Mouse (Mus musculus) 416B (cell line): ENCODE data around the gene Zfpl1.

Experiments used
- DNase-seq: peaks from one replicate; pipeline ENCODE4 v3.0.0; 2011; ENCODE audit warnings: low read depth

Zfpl1 gene

GRCm38 (mm10) chr19:6097847-6098246 is 13.1 kb upstream of the Zfpl1 start:
- DNase-seq, result no peak

DNA sequence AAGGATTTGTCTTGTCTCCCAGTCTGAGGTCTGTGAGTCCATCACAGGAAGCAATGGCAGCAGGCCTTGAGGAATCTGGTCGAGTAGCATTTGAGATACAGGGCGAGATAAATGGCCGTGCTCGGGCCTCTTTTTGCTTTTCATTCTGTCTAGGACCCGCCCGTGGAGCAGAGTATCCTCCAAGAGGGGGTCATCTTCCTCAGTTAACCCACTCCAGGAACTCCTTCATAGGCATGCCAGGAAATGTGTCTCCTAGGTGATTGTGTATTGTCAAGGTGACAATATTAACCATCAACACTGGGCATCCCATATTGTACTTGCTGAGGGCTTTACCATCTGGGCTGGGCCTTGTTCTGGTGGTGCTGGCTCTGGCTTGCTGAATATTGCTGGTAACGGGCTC is 9.4 kb upstream of the Zfpl1 start, which contains the start of gene AC131692.1:
TSS of gene AC131692.1 (plus strand) at position 301 of the 400 bp plus-strand sequence.
- DNase-seq, result no peak

DNA sequence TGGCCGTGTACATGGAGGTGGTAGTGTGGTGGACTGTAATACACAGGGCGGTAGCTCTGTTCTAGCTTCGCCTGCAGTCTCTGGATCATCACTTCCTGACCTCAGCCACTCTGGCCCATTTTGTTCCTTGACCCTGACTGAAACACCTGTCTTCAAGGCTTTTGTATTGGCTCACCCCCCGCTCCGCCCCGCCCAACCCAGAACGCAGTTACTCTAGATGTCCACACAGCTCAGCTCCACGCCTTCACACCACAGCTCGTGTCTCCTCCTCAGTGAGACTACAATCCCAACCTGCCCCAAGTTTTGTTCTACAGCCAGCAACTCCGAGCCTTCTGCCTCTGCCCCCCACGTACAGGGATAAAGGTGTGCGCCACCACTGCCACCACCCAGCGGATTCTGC is 4.1 kb upstream of the Zfpl1 start:
- DNase-seq, result no peak

DNA sequence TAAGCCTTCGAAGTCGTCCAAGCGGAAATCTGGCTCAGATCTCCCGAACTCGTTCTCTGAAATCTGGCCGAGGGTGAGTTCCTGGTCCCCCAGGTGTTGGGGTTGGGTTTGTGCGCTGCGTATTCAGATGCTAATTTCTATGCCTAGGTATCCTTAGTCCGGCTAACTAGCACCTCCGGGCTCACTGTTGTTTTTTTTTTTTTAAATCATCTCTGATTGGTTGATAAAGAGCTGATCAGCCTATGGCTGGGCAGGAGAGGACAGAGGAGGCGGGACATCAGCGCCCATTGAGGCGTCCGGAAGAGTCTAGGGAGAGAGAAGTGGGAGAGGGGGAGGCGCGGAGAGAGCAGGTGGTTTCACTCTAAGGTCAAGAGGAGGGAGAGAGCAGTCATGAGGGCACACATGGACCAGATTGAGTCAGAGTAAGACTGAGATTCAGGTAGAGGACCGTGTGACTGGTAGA is 692 bp upstream of the Zfpl1 start:
- peak; percentile 91 for DNase-seq

GRCm38 (mm10) chr19:6082156-6082555 is 2.6 kb downstream of the Zfpl1 start, which contains the start of gene Gm28374:
Gene Gm28374 (minus strand): TSS chr19:6082256.
- DNase-seq, result no peak

DNA sequence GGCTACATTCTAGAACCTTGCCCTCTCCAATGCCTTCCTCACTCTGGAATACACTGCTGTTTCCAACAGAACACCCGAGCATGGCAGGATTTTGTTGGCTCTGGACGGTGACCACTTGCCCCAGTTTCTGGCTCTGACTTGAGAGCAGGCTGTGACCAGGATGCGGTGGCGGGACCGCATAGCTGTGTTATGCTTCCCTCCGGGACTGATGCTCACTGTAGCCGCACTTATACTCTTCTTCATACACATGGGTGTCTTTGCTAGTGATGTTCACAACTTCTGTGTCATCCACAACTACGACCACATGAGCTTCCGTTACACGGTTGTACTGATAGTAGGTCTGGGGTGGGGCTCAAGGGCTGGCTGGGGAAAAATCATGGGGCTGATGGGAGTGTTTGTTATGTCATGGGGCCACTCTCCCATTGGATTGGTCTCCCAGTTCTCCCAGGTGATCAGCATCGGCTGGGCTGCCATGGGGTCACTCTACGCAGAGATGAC is 4.7 kb downstream of the Zfpl1 start, which contains the start of gene Tmem262:
TSS of gene Tmem262 (plus strand) at position 51 of the 498 bp plus-strand sequence.
- DNase-seq, result no peak

- DNase-seq, result peak; percentile 96
Measured at GRCm38 (mm10) chr19:6076564-6077393, 8.0 kb downstream of the Zfpl1 start, which contains the start of gene Vps51. Gene Vps51 (minus strand): TSS chr19:6077231.

DNA sequence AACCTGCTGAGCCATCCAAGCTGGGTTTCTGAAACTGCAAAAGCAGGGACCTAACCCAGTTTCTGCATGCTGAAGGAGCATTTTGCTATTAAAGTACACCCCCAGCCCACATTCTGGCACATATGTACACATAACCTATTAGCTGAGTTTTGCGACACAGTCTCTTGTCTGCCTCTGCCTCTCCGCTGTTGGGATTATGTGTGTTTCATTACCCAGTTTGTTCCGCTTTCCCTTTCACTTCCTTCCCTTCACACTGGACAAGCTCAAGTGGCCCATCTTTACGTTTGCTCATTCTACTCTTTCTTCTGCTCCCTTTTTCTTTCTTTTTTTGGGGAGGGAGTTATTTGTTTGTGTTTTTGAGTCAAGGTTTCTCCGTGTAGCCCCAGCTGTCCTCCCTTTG is 10.9 kb downstream of the Zfpl1 start:
- no peak for DNase-seq

DNA sequence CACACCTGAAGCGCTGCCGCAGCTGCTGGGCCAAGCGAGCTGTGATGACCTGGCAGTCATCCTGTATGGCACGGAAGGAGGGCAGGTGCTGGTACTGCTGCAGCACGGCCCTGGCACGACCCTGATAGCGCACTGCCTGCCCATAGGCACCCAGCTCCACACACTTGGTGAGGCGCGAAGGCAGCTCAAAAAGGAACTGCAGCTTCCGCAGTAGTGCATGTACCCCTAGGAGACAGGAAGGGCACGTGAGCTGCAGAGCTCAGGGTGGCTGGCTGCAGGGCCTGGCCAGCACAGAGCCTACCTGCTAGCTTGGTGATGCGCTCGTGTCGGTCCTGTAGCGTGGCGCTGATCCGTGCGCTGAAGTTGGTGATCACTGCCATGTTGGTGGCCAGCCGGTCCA is 13.5 kb downstream of the Zfpl1 start:
- no peak for DNase-seq

GRCm38 (mm10) chr19:6070571-6071250 is 14.0 kb downstream of the Zfpl1 start:
- DNase-seq, result no peak

- no peak for DNase-seq
Measured at GRCm38 (mm10) chr19:6069851-6070250, 14.9 kb downstream of the Zfpl1 start.

DNA sequence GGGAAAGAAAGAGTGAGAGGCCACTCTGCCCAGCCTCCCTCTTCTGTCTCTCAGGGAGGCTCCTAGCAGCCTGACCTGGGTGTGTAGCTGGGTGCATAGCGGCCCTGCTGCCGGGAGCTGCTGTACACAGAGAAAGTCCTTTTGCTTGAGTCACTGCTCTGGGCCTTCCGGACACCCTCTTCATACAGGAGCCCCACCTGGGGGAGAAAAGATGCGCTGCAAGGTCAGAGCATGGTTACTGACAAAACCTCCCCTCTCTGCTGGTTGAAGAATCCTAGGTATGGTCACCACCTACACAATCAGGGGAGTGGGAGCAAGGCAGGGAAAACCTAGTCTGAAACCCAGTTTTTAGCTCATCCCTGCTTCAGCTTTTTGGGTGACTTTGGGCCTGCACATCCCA is 15.8 kb downstream of the Zfpl1 start:
- DNase-seq, result no peak

- peak; percentile 93 for DNase-seq
Measured at GRCm38 (mm10) chr19:6067724-6068415, 16.9 kb downstream of the Zfpl1 start, which contains the start of gene Tm7sf2. Gene Tm7sf2 (minus strand): TSS chr19:6068373.

DNA sequence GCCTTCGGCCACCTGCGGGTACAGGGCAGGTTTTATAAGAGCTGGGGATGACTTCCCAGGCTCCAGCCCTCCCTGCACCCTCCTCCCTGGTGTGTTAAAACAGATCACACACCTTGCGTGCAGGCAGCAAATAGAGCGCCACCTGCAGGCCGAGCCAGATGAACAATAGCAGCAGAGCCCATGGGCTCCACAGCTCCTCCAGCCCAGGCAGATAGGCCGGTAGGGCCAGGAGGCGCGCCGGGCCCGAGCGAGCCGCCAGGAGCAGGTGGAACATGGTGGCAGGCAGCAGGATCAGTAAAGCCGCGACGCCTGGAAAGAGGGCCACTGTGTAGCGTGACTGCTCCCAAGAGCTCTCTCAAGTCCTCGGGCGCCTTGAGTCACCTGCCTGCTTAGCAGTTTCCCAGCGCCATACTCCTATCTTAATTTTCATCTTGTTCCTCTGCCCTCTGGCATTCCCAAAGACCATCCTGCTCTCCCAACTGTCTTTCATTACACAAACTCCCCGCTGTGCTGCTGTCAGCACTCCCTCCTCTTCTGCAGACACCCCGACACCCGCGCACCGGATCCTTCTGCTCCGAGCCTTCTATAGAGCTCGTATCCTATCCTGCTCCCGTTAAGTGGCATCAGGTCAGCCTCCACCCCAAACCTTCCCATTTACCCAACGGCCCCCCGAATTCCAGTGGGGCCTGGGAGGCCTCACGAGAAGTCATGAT is 17.6 kb downstream of the Zfpl1 start:
- peak; percentile 91 for DNase-seq

GRCm38 (mm10) chr19:6066571-6066970 is 18.2 kb downstream of the Zfpl1 start:
- no peak for DNase-seq

- no peak for DNase-seq
Measured at GRCm38 (mm10) chr19:6063081-6063480, 21.7 kb downstream of the Zfpl1 start.

DNA sequence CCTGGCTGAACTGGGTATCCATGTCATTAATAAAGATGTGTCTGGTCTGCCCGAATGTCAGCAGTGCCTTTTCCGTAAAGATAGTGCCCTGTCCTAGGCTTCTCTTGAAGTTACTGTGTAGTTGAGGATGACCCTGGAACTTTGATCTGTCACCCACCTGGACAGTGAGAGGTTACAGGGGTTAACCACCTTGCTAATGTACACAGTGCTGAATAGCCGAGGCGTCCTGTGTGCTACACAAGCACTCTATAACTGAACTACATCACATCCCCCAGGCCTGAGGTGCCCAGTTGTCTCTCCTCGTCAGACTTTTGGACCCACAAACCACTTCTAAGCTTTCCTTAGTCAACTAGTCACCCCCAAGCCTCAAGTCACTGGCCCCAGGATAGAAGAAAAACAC is 22.3 kb downstream of the Zfpl1 start:
- no peak for DNase-seq

- peak; percentile 86 for DNase-seq
Measured at GRCm38 (mm10) chr19:6061641-6062302, 23.0 kb downstream of the Zfpl1 start.

DNA sequence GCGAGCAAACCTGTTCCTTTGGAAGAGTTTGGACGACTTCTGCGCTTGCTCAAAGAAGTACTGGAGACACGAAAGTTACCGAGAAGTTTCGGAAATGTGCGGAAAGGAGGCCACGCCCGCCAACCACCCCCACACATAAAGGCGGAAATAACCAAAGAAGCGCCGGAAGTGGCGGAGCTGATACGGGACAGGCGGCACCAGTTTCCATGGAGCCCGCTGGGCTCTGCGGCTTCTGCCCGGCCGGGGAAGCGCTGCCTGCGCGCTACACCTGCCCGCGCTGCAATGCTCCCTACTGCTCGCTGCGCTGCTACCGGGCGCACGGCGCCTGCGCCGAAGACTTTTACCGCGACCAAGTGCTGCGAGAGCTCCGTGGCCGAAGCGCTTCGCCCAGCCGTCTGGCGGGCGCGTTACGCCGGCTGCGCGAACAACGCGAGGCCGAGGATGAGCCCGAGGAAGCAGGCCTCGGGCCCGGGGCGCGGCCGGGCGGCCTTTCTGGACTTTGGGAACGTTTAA is 23.7 kb downstream of the Zfpl1 start, which contains the start of gene Znhit2:
TSS of gene Znhit2 (plus strand) at position 172 of the 513 bp plus-strand sequence.
- DNase-seq, result peak; percentile 95

DNA sequence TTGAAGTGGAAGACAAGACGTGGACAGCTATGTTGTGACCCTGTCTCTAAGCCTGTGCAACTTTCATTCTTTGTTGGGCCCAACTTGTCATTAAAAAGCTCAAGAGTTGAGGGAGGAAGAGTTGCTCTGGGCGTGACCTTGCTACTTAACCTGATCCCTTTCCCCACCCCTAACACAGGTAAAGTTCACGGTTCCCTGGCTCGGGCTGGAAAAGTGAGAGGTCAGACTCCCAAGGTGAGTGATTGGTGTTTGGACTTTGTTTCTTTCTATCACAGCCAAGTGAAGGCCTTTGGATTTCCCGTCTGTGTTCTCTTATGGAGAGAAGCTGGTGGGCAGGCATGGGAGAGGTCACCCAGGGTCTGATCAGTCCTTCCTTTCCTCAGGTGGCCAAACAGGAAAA is 25.8 kb downstream of the Zfpl1 start:
- DNase-seq, result no peak

DNA sequence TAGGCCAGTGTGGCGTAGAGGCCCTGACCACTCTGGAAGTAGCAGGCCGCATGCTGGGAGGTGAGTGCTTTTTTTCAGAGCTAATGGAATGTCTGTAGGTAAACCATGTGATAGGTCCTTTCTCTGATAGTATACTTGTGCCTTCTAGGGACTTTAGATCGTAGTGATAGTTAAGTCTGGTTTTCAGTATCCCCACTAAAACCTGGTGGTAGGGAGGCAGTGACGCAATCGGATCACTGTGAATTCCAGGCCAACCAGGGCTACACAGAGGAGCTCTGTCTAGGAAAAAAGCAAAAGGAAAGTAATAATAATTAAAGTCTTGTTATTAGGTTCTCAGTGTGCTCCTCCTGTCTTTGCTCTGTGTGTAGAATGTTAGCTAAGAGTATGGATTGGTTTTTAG is 26.2 kb downstream of the Zfpl1 start:
- DNase-seq, result peak; percentile 29
